Mouse (Mus musculus) liver, adult 2 months (tissue): ENCODE data around the gene H2-M10.5.

ENCODE experiments used
- CTCF ChIP-seq: fragments of 200-500 bp; IDR thresholded peaks from 2 replicates; pipeline ENCODE4 v1.5.1; 2011; ENCODE audit warnings: low read depth, low read length, control low read depth
- POLR2A ChIP-seq: fragments of 200-500 bp; IDR thresholded peaks from 2 replicates; pipeline ENCODE4 v1.6.1; 2011; ENCODE audit warnings: low read length, control low read depth; ENCODE audit not compliant: insufficient read depth; ENCODE audit errors: extremely low read depth

- no peak for TF ChIP-seq CTCF
- no peak for TF ChIP-seq POLR2A
Measured at GRCm38 (mm10) chr17:36788351-36788750, 15.6 kb downstream of the H2-M10.5 start.
